Mouse (Mus musculus) myocyte (in vitro differentiated cells): ENCODE measurements around the gene Slc7a10.

Experiments
- MYOD1 ChIP-seq, 3 experiments: IDR thresholded peaks; one replicate each; pipeline ENCODE4 v1.6.1; 2011; ENCODE audit warnings: control low read depth in 2 of 3, low read depth in 2 of 3, mild to moderate bottlenecking in 2 of 3, moderate library complexity in 1 of 3; ENCODE audit not compliant: insufficient read length in 2 of 3, control insufficient read depth in 1 of 3
- POLR2A ChIP-seq: IDR thresholded peaks from one replicate; pipeline ENCODE4 v1.6.1; 2011; ENCODE audit warnings: low read depth, mild to moderate bottlenecking, control low read depth, moderate library complexity; ENCODE audit not compliant: insufficient read length

GRCm38 (mm10) chr7:35137524-35137923 is 48.7 kb upstream of the Slc7a10 start:
- TF ChIP-seq POLR2A (no peak), MYOD1 (IDR thresholded peaks at IDR 0.05; ENCODE audit: control insufficient read depth in 1 of 3, insufficient read length in 2 of 3, low read depth in 2 of 3) (no peak)
